Mouse (Mus musculus) limb, embryonic 14.5 days (tissue): Measurements from ENCODE around the gene Magi1. TPM values are rescaled to one million over a fixed set of nuclear protein-coding genes. Genes with fewer than 3 reads are reported as not detected.

Source experiments
- ATAC-seq: fragments of 200-750 bp; cut with Nextera tagmentation; 2 replicates; pipeline ENCODE4 v1.8.0; 2017; ENCODE audit warnings: low read depth, moderate number of reproducible peaks, moderate TSS enrichment; ENCODE audit not compliant: low FRiP score
- DNase-seq: peaks from one replicate; pipeline ENCODE4 v3.0.0-alpha.2; 2015; ENCODE audit warnings: low spot score
- H3K27ac ChIP-seq: fragments of 300-500 bp; sonication (generic); replicated peaks from 2 replicates; pipeline ENCODE4 v1.5.1; 2014; ENCODE audit warnings: low read depth, mild to moderate bottlenecking, low read length, moderate library complexity, mixed read lengths
- H3K27me3 ChIP-seq: fragments of 300-500 bp; sonication (generic); 2 replicates; pipeline ENCODE4 v1.6.1; 2014; ENCODE audit warnings: low read length, mixed read lengths; ENCODE audit not compliant: control insufficient read depth, insufficient read depth
- H3K36me3 ChIP-seq: fragments of 300-500 bp; sonication (generic); 2 replicates; pipeline ENCODE4 v1.6.1; 2014; ENCODE audit warnings: mild to moderate bottlenecking, low read length, moderate library complexity, mixed read lengths; ENCODE audit not compliant: control insufficient read depth, insufficient read depth
- H3K4me1 ChIP-seq: fragments of 300-500 bp; sonication (generic); 2 replicates; pipeline ENCODE4 v1.6.1; 2014; ENCODE audit warnings: antibody characterized with exemption, low read length, mixed read lengths; ENCODE audit not compliant: control insufficient read depth, insufficient read depth
- H3K4me2 ChIP-seq: fragments of 300-500 bp; sonication (generic); replicated peaks from 2 replicates; pipeline ENCODE4 v1.6.1; 2014; ENCODE audit warnings: low read depth, mild to moderate bottlenecking, low read length, moderate library complexity; ENCODE audit not compliant: severe bottlenecking
- H3K4me3 ChIP-seq: fragments of 300-500 bp; sonication (generic); replicated peaks from 2 replicates; pipeline ENCODE4 v1.5.1; 2014; ENCODE audit warnings: low read length
- H3K9ac ChIP-seq: fragments of 300-500 bp; sonication (generic); 2 replicates; pipeline ENCODE4 v1.6.1; 2014; ENCODE audit warnings: mild to moderate bottlenecking, low read depth, low read length, moderate library complexity; ENCODE audit not compliant: severe bottlenecking
- H3K9me3 ChIP-seq: fragments of 300-500 bp; sonication (generic); 2 replicates; pipeline ENCODE4 v1.6.1; 2016; ENCODE audit warnings: low read length; ENCODE audit not compliant: control insufficient read depth
- POLR2A ChIP-seq: fragments of 200-500 bp; IDR thresholded peaks from 2 replicates; pipeline ENCODE4 v1.8.0; 2012; ENCODE audit warnings: inconsistent platforms, mild to moderate bottlenecking, moderate library complexity, borderline replicate concordance; ENCODE audit not compliant: insufficient read depth, insufficient read length; ENCODE audit errors: extremely low read depth
- WGBS: fragments of 180-500 bp; shearing (Covaris S2); extraction: QIAGEN DNeasy Blood & Tissue Kit; methylation state at CpG from one replicate; pipeline ENCODE4 v1.1.7; 2014; 5-methylcytosine and 5-hydroxymethylcytosine counted together
- polyA plus RNA-seq, 2 experiments: library from polyadenylated mRNA; depleted of rRNA in 1 of 2; stranded (reverse) in 1 of 2; unstranded in 1 of 2; fragments of >200 nt; fragmentation: Nextera tagmentation in 1 of 2; extraction: Ambion mirVana in 1 of 2; gene quantifications; 2 replicates each; pipeline versions ENCODE4 v1.2.1 to v1.2.3; 2012 to 2014

The Magi1 gene
- polyA plus RNA-seq, 2 experiments: 9.7 to 15.0 TPM

DNA sequence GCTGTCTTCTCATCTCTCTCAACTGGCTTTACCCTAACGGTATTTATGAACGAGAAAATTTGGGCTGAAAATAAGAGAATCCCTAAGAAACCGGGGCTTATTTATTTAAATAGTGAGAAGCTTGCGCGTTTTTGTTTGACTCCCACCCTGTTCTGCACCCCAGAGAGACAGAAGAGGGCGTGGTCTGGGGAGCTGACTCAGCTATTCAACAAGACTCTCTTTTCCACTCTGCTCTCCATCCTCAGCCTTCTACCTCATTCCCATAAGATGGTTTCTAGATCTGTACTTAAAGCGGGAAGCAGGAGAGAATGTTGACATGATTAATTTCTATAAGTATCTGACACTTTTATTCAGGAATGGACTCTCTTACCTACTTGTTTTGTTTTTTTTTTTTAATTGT is 247.2 kb downstream of the Magi1 start:
- no peak for DNase-seq

DNA sequence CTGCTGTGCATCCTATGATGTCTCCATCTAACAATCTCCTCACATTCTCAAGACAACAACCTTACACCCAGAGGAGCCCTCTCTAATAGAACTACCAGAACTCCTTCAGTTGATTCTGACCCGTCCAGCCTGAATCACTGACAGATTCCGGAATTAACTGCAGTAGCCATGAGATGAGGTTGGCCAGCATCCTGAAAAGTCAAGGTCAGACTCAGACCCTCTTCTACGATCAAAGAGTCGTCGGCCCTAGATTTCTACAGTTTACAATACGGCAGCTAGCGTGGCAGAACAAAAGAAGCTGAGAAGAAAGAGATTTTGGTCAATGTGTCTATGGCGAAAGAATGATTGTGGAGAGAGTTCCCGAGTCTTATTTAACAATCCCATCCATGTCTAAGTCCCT is 257.4 kb downstream of the Magi1 start:
- TF ChIP-seq POLR2A: no peak
- H3K27me3 ChIP-seq: no peaks in the 10 kb centered on the region
- no peaks in the 10 kb centered on the region for H3K9me3 ChIP-seq
- H3K4me1 ChIP-seq: peaks cover 18% of the 10 kb centered on the region
- WGBS: 93% methylated on average over 9 of the region's 9 CpGs
- no peak overlapping the region for H3K4me3 ChIP-seq
- DNase-seq (no peak), ATAC-seq (no peak)
- no peak overlapping the region for H3K27ac ChIP-seq
- H3K9ac ChIP-seq: no peak overlapping the region
- H3K4me2 ChIP-seq: no peak overlapping the region
- no peaks in the 10 kb centered on the region for H3K36me3 ChIP-seq

More for the DNA sequence above, 247.2 kb downstream of the Magi1 start:
- Histone ChIP-seq H3K9ac (no peak overlapping the region), H3K36me3 (no peaks in the 10 kb centered on the region), H3K9me3 (no peaks in the 10 kb centered on the region), H3K27ac (no peak overlapping the region), H3K4me2 (no peak overlapping the region), H3K4me3 (no peak overlapping the region), H3K4me1 (no peaks in the 10 kb centered on the region), H3K27me3 (no peaks in the 10 kb centered on the region)
- TF ChIP-seq POLR2A: no peak
- no peak for ATAC-seq
- WGBS: 74% methylated on average over 7 of the region's 7 CpGs

DNA sequence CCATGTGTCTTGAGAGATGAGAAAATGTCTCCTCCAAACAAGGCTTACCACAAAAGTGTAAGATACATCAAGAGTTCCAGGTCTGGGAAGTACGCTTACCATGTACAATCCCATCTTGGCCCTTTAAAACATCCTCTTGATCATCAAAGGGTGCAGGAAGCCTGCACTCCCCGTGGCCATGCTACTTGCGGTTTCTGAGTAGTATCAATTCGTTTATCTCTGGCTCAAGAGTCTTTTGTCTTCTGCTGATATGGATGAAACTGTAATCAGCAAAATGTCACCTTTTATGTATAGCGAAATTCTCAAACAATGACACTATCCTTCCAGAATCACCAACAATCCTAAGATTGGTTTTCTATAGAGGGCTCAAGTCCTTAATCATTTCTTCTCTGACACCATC is 261.3 kb downstream of the Magi1 start:
- DNase-seq: no peak
- no peak for ATAC-seq
- no peak for TF ChIP-seq POLR2A
- H3K9ac ChIP-seq: no peak overlapping the region
- no peaks in the 10 kb centered on the region for H3K9me3 ChIP-seq
- H3K4me1 ChIP-seq: peaks cover 18% of the 10 kb centered on the region
- no peak overlapping the region for H3K4me3 ChIP-seq
- H3K4me2 ChIP-seq: no peak overlapping the region
- no peaks in the 10 kb centered on the region for H3K36me3 ChIP-seq
- no peaks in the 10 kb centered on the region for H3K27me3 ChIP-seq
- no peak overlapping the region for H3K27ac ChIP-seq
- 89% methylated on average over 5 of the region's 5 CpGs for WGBS

DNA sequence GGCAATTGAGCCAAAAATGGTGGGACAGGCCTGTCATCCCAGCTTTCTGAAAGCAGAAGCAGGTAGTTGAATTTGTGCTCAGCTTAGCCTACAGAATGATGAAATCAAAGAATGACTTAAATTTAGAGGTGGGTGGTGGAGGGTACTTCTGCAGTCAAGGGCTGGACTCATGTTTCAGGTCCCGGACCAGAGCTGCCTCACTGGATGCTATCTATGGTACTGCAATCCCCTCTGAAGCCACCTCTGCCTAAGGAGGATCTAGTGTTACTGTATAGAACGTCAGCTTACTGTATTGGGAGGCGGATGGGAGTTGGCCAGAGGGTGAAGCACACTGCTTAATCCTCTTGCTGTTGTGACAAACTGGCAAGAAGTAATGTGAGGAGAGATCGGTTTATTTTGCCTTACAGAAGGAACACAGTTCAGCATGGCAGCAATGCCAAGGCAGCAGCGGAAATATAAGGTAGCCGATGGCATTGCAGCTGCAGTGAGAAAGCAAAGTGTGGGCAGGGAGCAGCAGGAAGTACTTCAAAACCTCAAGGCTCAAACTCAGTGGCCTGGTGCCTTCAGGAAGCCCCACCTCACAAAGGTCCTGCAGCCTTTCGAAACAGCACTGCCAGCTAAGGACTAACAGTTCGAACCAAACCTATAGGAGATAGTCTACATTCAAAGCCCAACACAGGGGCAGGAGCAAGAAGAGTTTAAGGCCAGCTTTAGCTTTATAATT is 262.3 kb downstream of the Magi1 start:
- WGBS: 83% methylated on average over 8 of the region's 8 CpGs

DNA sequence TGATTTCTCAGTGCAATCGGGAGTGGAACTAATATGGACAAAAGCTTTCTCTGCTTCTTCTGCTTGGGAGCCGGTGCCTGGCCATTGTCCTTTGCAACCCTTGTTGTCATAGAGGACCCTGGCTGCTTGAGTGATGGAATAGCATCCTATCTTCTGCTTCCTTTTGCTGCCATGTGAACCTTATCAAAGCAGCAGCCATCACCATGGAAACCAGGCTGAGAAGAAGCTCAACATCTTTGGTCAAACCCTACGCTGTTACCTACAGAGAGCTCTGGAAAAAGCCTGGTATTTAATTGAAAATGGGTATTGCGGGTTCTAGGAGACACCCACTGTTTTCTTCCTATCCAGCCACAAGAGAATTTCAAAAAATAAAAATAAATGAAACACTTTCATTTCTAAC is 263.2 kb downstream of the Magi1 start:
- DNase-seq (no peak), ATAC-seq (no peak)
- H3K9ac ChIP-seq: no peak overlapping the region
- no peak for TF ChIP-seq POLR2A
- no peak overlapping the region for H3K27ac ChIP-seq
- no peaks in the 10 kb centered on the region for H3K27me3 ChIP-seq
- H3K36me3 ChIP-seq: no peaks in the 10 kb centered on the region
- no peak overlapping the region for H3K4me3 ChIP-seq
- 94% methylated on average over 4 of the region's 4 CpGs for WGBS
- no peaks in the 10 kb centered on the region for H3K9me3 ChIP-seq
- H3K4me1 ChIP-seq: peaks cover 15% of the 10 kb centered on the region
- no peak overlapping the region for H3K4me2 ChIP-seq

More for the DNA sequence above, 262.3 kb downstream of the Magi1 start:
- no peaks in the 10 kb centered on the region for H3K9me3 ChIP-seq
- no peak overlapping the region for H3K27ac ChIP-seq
- TF ChIP-seq POLR2A: no peak
- no peak overlapping the region for H3K9ac ChIP-seq
- DNase-seq (no peak), ATAC-seq (no peak)
- H3K4me3 ChIP-seq: no peak overlapping the region
- no peak overlapping the region for H3K4me2 ChIP-seq
- H3K4me1 ChIP-seq: peaks cover 18% of the 10 kb centered on the region
- no peaks in the 10 kb centered on the region for H3K27me3 ChIP-seq
- H3K36me3 ChIP-seq: no peaks in the 10 kb centered on the region
